Mouse (Mus musculus) forebrain, postnatal 0 days (tissue): Measurements from ENCODE around the gene Zfp982. TPM values are rescaled to one million over a fixed set of nuclear protein-coding genes. Genes with fewer than 3 reads are reported as not detected.
"Not testable (repeated sequence)": the region's sequence is repeated elsewhere in the genome, so short reads cannot be mapped to it uniquely, and the experiment has no call there.

Experiments used
- ATAC-seq: fragments of 200-750 bp; cut with Nextera tagmentation; 2 replicates; pipeline ENCODE4 v1.8.0; 2017; ENCODE audit warnings: mild to moderate bottlenecking, moderate library complexity
- DNase-seq: peaks from one replicate; pipeline ENCODE4 v3.0.0-alpha.2; 2015
- H3K27ac ChIP-seq: fragments of 300-500 bp; sonication (generic); 2 replicates; pipeline ENCODE4 v1.5.1; 2014; ENCODE audit warnings: low read depth, mild to moderate bottlenecking, antibody characterized with exemption, low read length, moderate library complexity, mixed read lengths
- H3K27me3 ChIP-seq: fragments of 300-500 bp; sonication (generic); 2 replicates; pipeline ENCODE4 v1.6.1; 2014; ENCODE audit warnings: mild to moderate bottlenecking, low read length, mixed read lengths; ENCODE audit not compliant: insufficient read depth
- H3K36me3 ChIP-seq: fragments of 300-500 bp; sonication (generic); 2 replicates; pipeline ENCODE4 v1.6.1; 2014; ENCODE audit warnings: mild to moderate bottlenecking, moderate library complexity; ENCODE audit not compliant: insufficient read depth
- H3K4me1 ChIP-seq: fragments of 300-500 bp; sonication (generic); 2 replicates; pipeline ENCODE4 v1.6.1; 2014; ENCODE audit warnings: antibody characterized with exemption; ENCODE audit not compliant: insufficient read depth
- H3K4me2 ChIP-seq: fragments of 300-500 bp; sonication (generic); 2 replicates; pipeline ENCODE4 v1.6.1; 2014; ENCODE audit warnings: low read depth, mild to moderate bottlenecking, moderate library complexity
- H3K4me3 ChIP-seq: fragments of 300-500 bp; sonication (generic); 2 replicates; pipeline ENCODE4 v1.5.1; 2014; ENCODE audit warnings: low read depth, low read length, mixed read lengths
- H3K9ac ChIP-seq: fragments of 300-500 bp; sonication (generic); 2 replicates; pipeline ENCODE4 v1.6.1; 2014; ENCODE audit warnings: mild to moderate bottlenecking
- H3K9me3 ChIP-seq: fragments of 300-500 bp; sonication (generic); 2 replicates; pipeline ENCODE4 v1.6.1; 2016; ENCODE audit warnings: low read length
- CTCF ChIP-seq: sonication (generic); IDR thresholded peaks from 2 replicates; pipeline ENCODE4 v1.5.1; 2016; ENCODE audit warnings: antibody characterized with exemption, control low read depth, low read depth
- WGBS: fragments of 180-500 bp; shearing (Covaris S2); extraction: QIAGEN DNeasy Blood & Tissue Kit; methylation state at CpG from one replicate; pipeline ENCODE4 v1.1.7; 2014; 5-methylcytosine and 5-hydroxymethylcytosine counted together
- polyA plus RNA-seq: library from polyadenylated mRNA; unstranded; fragments of >200 nt; fragmentation: Nextera tagmentation; extraction: Ambion mirVana; gene quantifications from 2 replicates; pipeline ENCODE4 v1.2.1, GENCODE M21; 2015
- total RNA-seq: library from RNA; depleted of rRNA; stranded (reverse); fragments of >200 nt; gene quantifications from 2 replicates; pipeline ENCODE4 v1.2.3, GENCODE M21; 2014; rRNA removed

Gene Zfp982
- total RNA-seq = 3.1 and 6.4 TPM in 2 replicates
- 1.4 and 2.2 TPM in 2 replicates for polyA plus RNA-seq

- not testable (repeated sequence) for H3K36me3 ChIP-seq, H3K4me2 ChIP-seq, ATAC-seq, H3K4me1 ChIP-seq, H3K27ac ChIP-seq, H3K4me3 ChIP-seq, H3K27me3 ChIP-seq, H3K9ac ChIP-seq, DNase-seq
- peaks cover 32% of the 10 kb centered on the region for H3K9me3 ChIP-seq
- WGBS = 86% methylated on average over 7 of the region's 7 CpGs
Observed at GRCm38 (mm10) chr4:147492117-147492516, at the start of gene Zfp982. TSS of gene Zfp982 (plus strand) at chr4:147492417.

- H3K27ac ChIP-seq = not testable (repeated sequence)
Observed at GRCm38 (mm10) chr4:147442649-147443553, 49.3 kb upstream of the Zfp982 start.

GRCm38 (mm10) chr4:147443554-147443927, 48.7 kb upstream of the Zfp982 start:
- H3K27me3 ChIP-seq, H3K9me3 ChIP-seq, H3K36me3 ChIP-seq, ATAC-seq, DNase-seq, H3K4me1 ChIP-seq, H3K27ac ChIP-seq: not testable (repeated sequence)
- WGBS = 37% methylated on average over 8 of the region's 8 CpGs
- peak overlapping the region; percentile 91 for H3K4me2 ChIP-seq
- peak overlapping the region; percentile 46 for H3K4me3 ChIP-seq
- H3K9ac ChIP-seq = peak overlapping the region; percentile 70

More at GRCm38 (mm10) chr4:147442649-147443553, 49.3 kb upstream of the Zfp982 start:
- H3K4me1 ChIP-seq, H3K36me3 ChIP-seq, H3K9me3 ChIP-seq, H3K27me3 ChIP-seq: not testable (repeated sequence)
- DNase-seq = peak; percentile 41
- peak; percentile 95 for ATAC-seq
- Histone ChIP-seq H3K9ac (peak overlapping the region; percentile 70), H3K4me2 (peak overlapping the region; percentile 91), H3K4me3 (peak overlapping the region; percentile 46)
- WGBS = 9% methylated on average over 52 of the region's 52 CpGs

- H3K27ac ChIP-seq, H3K4me2 ChIP-seq, DNase-seq, H3K27me3 ChIP-seq, H3K9ac ChIP-seq, H3K4me1 ChIP-seq, ATAC-seq, H3K4me3 ChIP-seq, H3K36me3 ChIP-seq, H3K9me3 ChIP-seq: not testable (repeated sequence)
Observed at GRCm38 (mm10) chr4:147445371-147445770, 46.8 kb upstream of the Zfp982 start.

- no peak overlapping the region for H3K9ac ChIP-seq
- H3K27me3 ChIP-seq = no peaks in the 10 kb centered on the region
- no peak for TF ChIP-seq CTCF
- no peaks in the 10 kb centered on the region for H3K4me1 ChIP-seq
- H3K9me3 ChIP-seq = peaks cover 10% of the 10 kb centered on the region; the same call in 1 of the 2 replicates
- H3K36me3 ChIP-seq = no peaks in the 10 kb centered on the region
- no peak overlapping the region for H3K27ac ChIP-seq
- DNase-seq = no peak
- H3K4me3 ChIP-seq = no peak overlapping the region
- no peak overlapping the region for H3K4me2 ChIP-seq
- ATAC-seq = no peak
- WGBS = 67% methylated on average over 2 of the region's 2 CpGs
Observed at GRCm38 (mm10) chr4:147448358-147448757, 43.9 kb upstream of the Zfp982 start.

- no peak overlapping the region for H3K27ac ChIP-seq
- no peak overlapping the region for H3K9ac ChIP-seq
- no peak for TF ChIP-seq CTCF
- no peaks in the 10 kb centered on the region for H3K27me3 ChIP-seq
- no peak for ATAC-seq
- DNase-seq = no peak
- peaks cover 10% of the 10 kb centered on the region; the same call in 1 of the 2 replicates for H3K9me3 ChIP-seq
- H3K4me3 ChIP-seq = no peak overlapping the region
- no peaks in the 10 kb centered on the region for H3K4me1 ChIP-seq
- H3K36me3 ChIP-seq = no peaks in the 10 kb centered on the region
- WGBS = 49% methylated on average over 13 of the region's 13 CpGs
- no peak overlapping the region for H3K4me2 ChIP-seq
Observed at GRCm38 (mm10) chr4:147449099-147449581, 43.1 kb upstream of the Zfp982 start.

GRCm38 (mm10) chr4:147449986-147450385, 42.2 kb upstream of the Zfp982 start:
- H3K27me3 ChIP-seq, H3K9ac ChIP-seq, H3K4me2 ChIP-seq, ATAC-seq, H3K27ac ChIP-seq, H3K4me3 ChIP-seq, H3K36me3 ChIP-seq, H3K4me1 ChIP-seq, DNase-seq: not testable (repeated sequence)
- peaks cover 10% of the 10 kb centered on the region; the same call in 1 of the 2 replicates for H3K9me3 ChIP-seq
- WGBS = 86% methylated on average over 2 of the region's 2 CpGs

GRCm38 (mm10) chr4:147467207-147467606, 25.0 kb upstream of the Zfp982 start:
- not testable (repeated sequence) for ATAC-seq, H3K4me2 ChIP-seq, H3K4me1 ChIP-seq, H3K4me3 ChIP-seq, H3K9ac ChIP-seq, DNase-seq, H3K27ac ChIP-seq, H3K36me3 ChIP-seq, H3K27me3 ChIP-seq
- WGBS = 90% methylated on average over 7 of the region's 7 CpGs
- H3K9me3 ChIP-seq = peaks cover 37% of the 10 kb centered on the region

GRCm38 (mm10) chr4:147498772-147499613, 6.8 kb downstream of the Zfp982 start:
- H3K4me2 ChIP-seq, H3K36me3 ChIP-seq, ATAC-seq, H3K9ac ChIP-seq, H3K27ac ChIP-seq, H3K9me3 ChIP-seq, H3K27me3 ChIP-seq, H3K4me1 ChIP-seq, H3K4me3 ChIP-seq, DNase-seq: not testable (repeated sequence)
- WGBS = 87% methylated on average over 5 of the region's 5 CpGs
